Mouse (Mus musculus) liver, adult 2 months (tissue): ENCODE measurements around the gene Nr2e1.

Experiments used
- CTCF ChIP-seq: fragments of 200-500 bp; IDR thresholded peaks from 2 replicates; pipeline ENCODE4 v1.5.1; 2011; ENCODE audit warnings: low read depth, low read length, control low read depth
- POLR2A ChIP-seq: fragments of 200-500 bp; IDR thresholded peaks from 2 replicates; pipeline ENCODE4 v1.6.1; 2011; ENCODE audit warnings: low read length, control low read depth; ENCODE audit not compliant: insufficient read depth; ENCODE audit errors: extremely low read depth

DNA sequence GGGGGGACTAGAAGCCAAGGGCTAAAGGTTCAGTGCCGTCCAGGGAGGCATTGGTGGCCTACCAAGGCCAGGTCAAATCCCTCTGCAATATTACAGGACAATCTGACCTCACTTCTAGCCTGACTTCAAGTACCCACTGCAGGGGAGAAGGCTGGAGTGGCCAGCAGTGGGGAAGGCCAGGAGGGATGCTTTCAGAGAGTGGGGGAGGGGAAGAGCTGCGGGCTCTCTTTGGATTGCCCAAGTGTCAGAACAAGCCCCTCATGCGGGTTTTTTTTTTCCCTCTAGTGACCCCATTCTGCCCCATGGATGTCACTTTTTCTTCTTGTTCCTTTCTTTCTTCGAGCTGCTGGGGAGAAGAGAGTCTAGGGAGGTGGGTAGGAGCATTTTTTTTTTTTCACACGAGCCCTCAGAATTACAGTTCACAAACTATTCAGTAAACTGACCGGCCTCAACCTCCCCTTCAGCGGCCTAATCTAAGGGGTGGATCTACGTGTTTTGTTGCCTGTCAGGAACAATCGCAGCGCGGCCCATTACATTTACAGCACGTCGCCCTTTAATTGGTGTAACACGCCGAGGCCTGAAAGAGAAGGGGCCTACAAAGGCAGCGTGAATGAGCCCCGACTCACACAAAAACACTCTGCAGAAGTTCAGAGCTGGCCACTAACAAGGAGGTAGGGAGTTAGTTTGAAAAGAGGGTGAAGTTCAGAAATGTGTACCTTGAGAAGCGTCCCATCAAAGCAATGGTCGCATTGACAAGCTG, 47.3 kb upstream of the Nr2e1 start:
- TF ChIP-seq POLR2A: no peak
- TF ChIP-seq CTCF: no peak
